Mouse (Mus musculus) ES-E14 (cell line): ENCODE results near the gene Oard1. TPM values are rescaled to one million over a fixed set of nuclear protein-coding genes. Genes with fewer than 3 reads are reported as not detected.

Source experiments
- DNase-seq: peaks from one replicate; pipeline ENCODE4 v3.0.0-alpha.2; 2013; ENCODE audit warnings: low read depth, low spot score
- H3K27ac ChIP-seq: 2 replicates; pipeline ENCODE4 v1.5.1; 2012; ENCODE audit warnings: low read depth, mild to moderate bottlenecking, low read length, moderate library complexity, mixed read lengths; ENCODE audit not compliant: poor library complexity, insufficient read depth, severe bottlenecking
- H3K36me3 ChIP-seq: 2 replicates; pipeline ENCODE4 v1.6.1; 2012; ENCODE audit warnings: mild to moderate bottlenecking, low read length, moderate library complexity, mixed read lengths; ENCODE audit not compliant: control insufficient read depth, poor library complexity, insufficient read depth, severe bottlenecking
- H3K4me1 ChIP-seq, 2 experiments: fragments of 150-350 bp in 1 of 2; sonication (generic) in 1 of 2; 2 replicates each; pipeline ENCODE4 v1.6.1; 2012; ENCODE audit warnings: low read length in 2 of 2, mild to moderate bottlenecking in 1 of 2, mixed read lengths in 1 of 2; ENCODE audit not compliant: control insufficient read depth in 2 of 2, insufficient read depth in 2 of 2, poor library complexity in 1 of 2
- H3K4me3 ChIP-seq, 2 experiments: fragments of 150-350 bp in 1 of 2; sonication (generic) in 1 of 2; 2 replicates each; pipeline ENCODE4 v1.5.1; 2012; ENCODE audit warnings: low read length in 2 of 2, low read depth in 1 of 2, mild to moderate bottlenecking in 1 of 2, mixed read lengths in 1 of 2; ENCODE audit not compliant: insufficient read depth in 1 of 2, poor library complexity in 1 of 2, severe bottlenecking in 1 of 2
- H3K9ac ChIP-seq: 2 replicates; pipeline ENCODE4 v1.6.1; 2012; ENCODE audit warnings: low read depth, mild to moderate bottlenecking, low read length, mixed read lengths; ENCODE audit not compliant: poor library complexity, insufficient read depth, severe bottlenecking
- H3K9me3 ChIP-seq: fragments of 150-350 bp; sonication (generic); 2 replicates; pipeline ENCODE4 v1.6.1; 2012; ENCODE audit warnings: low read depth, mild to moderate bottlenecking, low read length; ENCODE audit not compliant: control insufficient read depth, insufficient read depth
- CHD2 ChIP-seq: IDR thresholded peaks from 2 replicates; pipeline ENCODE4 v1.6.1; 2014; ENCODE audit warnings: mild to moderate bottlenecking, low read depth, low read length, inconsistent platforms
- HCFC1 ChIP-seq: IDR thresholded peaks from 2 replicates; pipeline ENCODE4 v1.6.1; 2012; ENCODE audit warnings: low read length, inconsistent platforms, borderline replicate concordance; ENCODE audit not compliant: insufficient read depth
- MAFK ChIP-seq: IDR thresholded peaks from 2 replicates; pipeline ENCODE4 v1.6.1; 2014; ENCODE audit warnings: mild to moderate bottlenecking, low read depth, low read length, inconsistent platforms; ENCODE audit not compliant: insufficient read depth
- ZC3H11A ChIP-seq: IDR thresholded peaks from 2 replicates; pipeline ENCODE4 v1.6.1; 2012; ENCODE audit warnings: low read depth, mild to moderate bottlenecking, inconsistent platforms, low read length, borderline replicate concordance
- ZNF384 ChIP-seq: IDR thresholded peaks from 2 replicates; pipeline ENCODE4 v1.6.1; 2012; ENCODE audit warnings: low read depth, low read length, inconsistent platforms
- in situ Hi-C, 2 experiments: fragments of 600-800 bp; cut with MboI; formaldehyde crosslinking; loops; one replicate each; pipeline ENCODE4 v1.15.1; 2025; ENCODE audit warnings: low sequenced_read_pairs in 2 of 2, inconsistent platforms in 1 of 2; ENCODE audit not compliant: unreplicated experiment in 2 of 2
- total RNA-seq: library from RNA; depleted of rRNA; stranded (reverse); fragments of 300-350 nt; gene quantifications from 2 replicates; pipeline ENCODE4 v1.2.3, GENCODE M21; 2012

The Oard1 gene
- total RNA-seq, 1 experiment: 38.6 TPM

DNA sequence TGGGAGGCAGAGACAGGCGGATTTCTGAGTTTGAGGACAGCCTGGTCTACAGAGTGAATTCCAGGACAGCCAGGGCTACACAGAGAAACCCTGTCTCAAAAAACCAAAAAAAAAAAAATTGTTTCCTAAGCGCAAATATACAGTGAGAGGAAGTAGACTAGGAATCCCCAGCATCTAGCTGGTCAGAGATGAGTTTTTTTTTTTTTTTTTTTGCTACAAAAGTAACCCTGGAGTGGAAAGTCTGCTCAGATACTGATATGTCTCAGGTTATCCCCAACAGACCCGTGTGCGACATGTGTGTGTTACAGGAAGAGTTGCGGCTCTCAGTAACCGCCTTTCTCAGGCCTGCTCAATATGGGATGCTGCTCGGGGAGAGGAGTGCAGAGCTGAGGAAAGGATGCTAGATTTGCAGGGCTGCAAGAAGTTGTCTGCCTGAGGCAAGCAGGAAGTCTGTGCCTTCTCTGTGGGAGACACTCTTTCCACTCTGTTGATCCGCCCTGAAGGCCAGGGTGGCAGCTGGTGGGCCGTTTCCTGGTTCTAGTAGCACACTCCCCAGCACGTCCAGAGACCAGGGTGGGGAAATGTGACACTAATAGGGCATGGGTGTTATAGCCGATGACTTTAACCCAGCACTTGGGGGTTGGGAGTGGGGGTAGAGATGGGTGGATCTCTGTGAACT lies 18.2 kb downstream of the Oard1 start:
- Histone ChIP-seq H3K9ac (no peak overlapping the region), H3K36me3 (no peaks in the 10 kb centered on the region), H3K4me1 (peaks cover 9 to 48% of the 10 kb centered on the region in 2 experiments), H3K9me3 (no peaks in the 10 kb centered on the region), H3K27ac (peak overlapping the region; percentile 53; the same call in 1 of the 2 replicates), H3K4me3 (no peak overlapping the region)
- DNase-seq: no peak
- TF ChIP-seq ZNF384 (peak; percentile 69; the same call in 1 of the 2 replicates), HCFC1 (no peak)
- in situ Hi-C loops: no loop called here

DNA sequence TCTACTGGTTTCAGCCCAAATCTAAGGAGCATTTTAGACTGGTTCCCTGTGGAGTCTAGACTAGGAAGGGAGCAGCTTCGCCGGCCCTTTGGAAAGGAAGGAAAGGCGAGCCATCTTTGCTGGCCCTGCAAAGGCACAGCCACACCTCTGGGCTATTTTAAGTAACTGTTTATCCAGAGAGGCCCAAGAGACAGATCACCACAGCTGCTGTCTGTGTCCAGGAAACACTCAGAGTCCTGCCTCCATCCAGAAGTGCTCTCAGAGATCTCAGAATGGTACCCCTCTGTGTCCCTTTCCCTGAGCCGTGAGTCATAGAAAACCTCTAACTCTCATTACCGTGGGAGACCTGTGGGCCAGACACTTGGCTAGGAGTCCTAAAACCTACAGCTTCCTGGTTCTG lies 20.6 kb downstream of the Oard1 start:
- in situ Hi-C loops: no loop called here

GRCm38 (mm10) chr17:48431054-48431453 lies 21.2 kb downstream of the Oard1 start:
- no peak for DNase-seq
- no peaks in the 10 kb centered on the region for H3K36me3 ChIP-seq
- no peaks in the 10 kb centered on the region for H3K9me3 ChIP-seq
- peak overlapping the region in 1 of 2 experiments; percentile 17; a peak in 1 of 4 replicates for H3K4me3 ChIP-seq
- no peak for TF ChIP-seq ZNF384
- no peak for TF ChIP-seq ZC3H11A
- TF ChIP-seq HCFC1: no peak
- TF ChIP-seq MAFK: no peak
- no peak for TF ChIP-seq CHD2
- H3K9ac ChIP-seq: peak overlapping the region; percentile 11; the same call in 1 of the 2 replicates
- in situ Hi-C loops: no loop called here
- H3K27ac ChIP-seq: no peak overlapping the region; the same call in 1 of the 2 replicates
- peaks cover 11 to 50% of the 10 kb centered on the region in 2 experiments for H3K4me1 ChIP-seq

More for the DNA sequence above, 20.6 kb downstream of the Oard1 start:
- Histone ChIP-seq H3K9ac (no peak overlapping the region; the same call in 1 of the 2 replicates), H3K9me3 (no peaks in the 10 kb centered on the region), H3K4me3 (0 out of 4 replicates have a peak overlapping the region, but pooled peaks have one; percentile 10), H3K36me3 (no peaks in the 10 kb centered on the region), H3K27ac (no peak overlapping the region; the same call in 1 of the 2 replicates), H3K4me1 (peaks cover 9 to 50% of the 10 kb centered on the region in 2 experiments)
- no peak for DNase-seq
- TF ChIP-seq CHD2 (no peak), MAFK (no peak), ZC3H11A (no peak), HCFC1 (no peak)

GRCm38 (mm10) chr17:48432158-48432980 lies 22.6 kb downstream of the Oard1 start, which contains the start of gene Apobec2:
Apobec2 (minus strand) TSS chr17:48432930.
- in situ Hi-C loops: no loop called here
- Histone ChIP-seq H3K9ac (peak within 1 kb of the TSS; percentile 40; the same call in 1 of the 2 replicates), H3K36me3 (no peaks in the 10 kb centered on the region), H3K4me3 (peak within 1 kb of the TSS; percentile 21 to 60; a peak in 3 of 4 replicates), H3K27ac (peak within 1 kb of the TSS; percentile 19; the same call in 1 of the 2 replicates), H3K9me3 (no peaks in the 10 kb centered on the region), H3K4me1 (peaks cover 16 to 50% of the 10 kb centered on the region in 2 experiments)
- DNase-seq: no peak
- no peak for TF ChIP-seq HCFC1
- TF ChIP-seq ZC3H11A: no peak
- no peak for TF ChIP-seq MAFK
- TF ChIP-seq ZNF384: no peak
- TF ChIP-seq CHD2: no peak
